Mouse (Mus musculus) midbrain, embryonic 15.5 days (tissue): ENCODE results near the gene Igf2bp3. TPM values are rescaled to one million over a fixed set of nuclear protein-coding genes. Genes with fewer than 3 reads are reported as not detected.

Experiments
- ATAC-seq: fragments of 200-750 bp; cut with Nextera tagmentation; replicated peaks from 2 replicates; pipeline ENCODE4 v1.8.0; 2017; ENCODE audit warnings: moderate TSS enrichment
- H3K27ac ChIP-seq: fragments of 300-500 bp; sonication (generic); 2 replicates; pipeline ENCODE4 v1.5.1; 2015; ENCODE audit warnings: mild to moderate bottlenecking, inconsistent platforms
- H3K27me3 ChIP-seq: fragments of 300-500 bp; sonication (generic); replicated peaks from 2 replicates; pipeline ENCODE4 v1.6.1; 2015; ENCODE audit warnings: inconsistent platforms
- H3K36me3 ChIP-seq: fragments of 300-500 bp; sonication (generic); replicated peaks from 2 replicates; pipeline ENCODE4 v1.6.1; 2015; ENCODE audit warnings: inconsistent platforms
- H3K4me1 ChIP-seq: fragments of 300-500 bp; sonication (generic); 2 replicates; pipeline ENCODE4 v1.6.1; 2015; ENCODE audit warnings: inconsistent platforms
- H3K4me2 ChIP-seq: fragments of 300-500 bp; sonication (generic); 2 replicates; pipeline ENCODE4 v1.6.1; 2015; ENCODE audit warnings: inconsistent platforms, mild to moderate bottlenecking, moderate library complexity
- H3K4me3 ChIP-seq: fragments of 300-500 bp; sonication (generic); 2 replicates; pipeline ENCODE4 v1.5.1; 2015; ENCODE audit warnings: mild to moderate bottlenecking, inconsistent platforms
- H3K9ac ChIP-seq: fragments of 300-500 bp; sonication (generic); 2 replicates; pipeline ENCODE4 v1.6.1; 2015; ENCODE audit warnings: mild to moderate bottlenecking, inconsistent platforms
- H3K9me3 ChIP-seq: fragments of 300-500 bp; sonication (generic); 2 replicates; pipeline ENCODE4 v1.6.1; 2016; ENCODE audit warnings: inconsistent platforms
- WGBS: fragments of 180-500 bp; shearing (Covaris S2); methylation state at CpG from one replicate; pipeline ENCODE4 v1.1.7; 2015; ENCODE audit warnings: mixed read lengths; 5-methylcytosine and 5-hydroxymethylcytosine counted together
- polyA plus RNA-seq: library from polyadenylated mRNA; unstranded; fragments of >200 nt; fragmentation: Nextera tagmentation; extraction: Ambion mirVana; gene quantifications from 2 replicates; pipeline ENCODE4 v1.2.1, GENCODE M21; 2015

Gene Igf2bp3
- polyA plus RNA-seq, 1 experiment from 2014 or later, result 26.9 TPM

DNA sequence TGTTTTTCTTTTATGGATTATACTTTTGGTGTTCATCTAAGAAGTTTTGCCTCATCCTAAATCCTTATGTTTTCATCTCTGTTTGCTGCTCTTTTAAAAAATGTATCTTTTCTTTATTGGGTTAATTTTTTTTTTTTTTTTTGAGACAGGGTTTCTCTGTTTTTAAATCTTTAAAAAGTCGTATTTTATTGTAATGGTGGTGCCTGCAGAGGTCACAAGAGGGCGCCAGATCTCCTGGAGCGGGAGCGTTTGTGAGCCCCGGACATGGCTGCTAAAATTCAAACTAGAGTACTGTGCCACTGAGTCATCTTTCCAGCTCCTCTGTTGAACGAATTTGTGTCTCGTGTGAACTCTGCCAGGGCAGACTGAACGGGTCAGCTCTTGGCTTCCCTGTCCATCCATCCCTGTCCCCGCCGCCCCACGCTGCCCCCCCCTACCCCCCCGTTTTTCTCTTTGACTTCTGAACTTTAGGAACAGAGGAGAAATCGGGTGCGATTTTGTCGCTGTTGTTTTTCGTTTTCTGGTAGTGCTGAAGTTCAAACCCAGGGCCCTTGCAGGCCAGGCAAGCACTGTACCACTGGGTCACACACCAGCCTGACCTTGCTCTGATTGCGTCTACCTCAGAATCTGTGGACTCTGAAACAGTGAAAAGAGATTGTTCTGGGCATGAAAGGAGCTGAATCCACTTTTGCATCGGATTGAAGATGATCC is 175.1 kb downstream of the Igf2bp3 start:
- WGBS, result 12% methylated on average over 18 of the region's 18 CpGs

GRCm38 (mm10) chr6:49037268-49037662 is 177.5 kb downstream of the Igf2bp3 start:
- Histone ChIP-seq H3K27me3 (0 out of 2 replicates have a peak, but pooled peaks cover 8% of the 10 kb centered on the region), H3K4me1 (no peaks in the 10 kb centered on the region; the same call in 1 of the 2 replicates), H3K9ac (no peak overlapping the region), H3K27ac (no peak overlapping the region), H3K36me3 (no peaks in the 10 kb centered on the region), H3K4me3 (no peak overlapping the region), H3K4me2 (no peak overlapping the region), H3K9me3 (no peaks in the 10 kb centered on the region)
- ATAC-seq, result no peak
- WGBS, result 72% methylated on average over 12 of the region's 12 CpGs

More for the DNA sequence above, 175.1 kb downstream of the Igf2bp3 start:
- Histone ChIP-seq H3K4me1 (no peaks in the 10 kb centered on the region; the same call in 1 of the 2 replicates), H3K4me2 (peak overlapping the region; percentile 43), H3K36me3 (no peaks in the 10 kb centered on the region), H3K9me3 (no peaks in the 10 kb centered on the region), H3K4me3 (peak overlapping the region; percentile 20; the same call in 1 of the 2 replicates), H3K27ac (no peak overlapping the region), H3K27me3 (0 out of 2 replicates have a peak, but pooled peaks cover 8% of the 10 kb centered on the region), H3K9ac (no peak overlapping the region)
- ATAC-seq, result peak; percentile 54; the same call in 1 of the 2 replicates

DNA sequence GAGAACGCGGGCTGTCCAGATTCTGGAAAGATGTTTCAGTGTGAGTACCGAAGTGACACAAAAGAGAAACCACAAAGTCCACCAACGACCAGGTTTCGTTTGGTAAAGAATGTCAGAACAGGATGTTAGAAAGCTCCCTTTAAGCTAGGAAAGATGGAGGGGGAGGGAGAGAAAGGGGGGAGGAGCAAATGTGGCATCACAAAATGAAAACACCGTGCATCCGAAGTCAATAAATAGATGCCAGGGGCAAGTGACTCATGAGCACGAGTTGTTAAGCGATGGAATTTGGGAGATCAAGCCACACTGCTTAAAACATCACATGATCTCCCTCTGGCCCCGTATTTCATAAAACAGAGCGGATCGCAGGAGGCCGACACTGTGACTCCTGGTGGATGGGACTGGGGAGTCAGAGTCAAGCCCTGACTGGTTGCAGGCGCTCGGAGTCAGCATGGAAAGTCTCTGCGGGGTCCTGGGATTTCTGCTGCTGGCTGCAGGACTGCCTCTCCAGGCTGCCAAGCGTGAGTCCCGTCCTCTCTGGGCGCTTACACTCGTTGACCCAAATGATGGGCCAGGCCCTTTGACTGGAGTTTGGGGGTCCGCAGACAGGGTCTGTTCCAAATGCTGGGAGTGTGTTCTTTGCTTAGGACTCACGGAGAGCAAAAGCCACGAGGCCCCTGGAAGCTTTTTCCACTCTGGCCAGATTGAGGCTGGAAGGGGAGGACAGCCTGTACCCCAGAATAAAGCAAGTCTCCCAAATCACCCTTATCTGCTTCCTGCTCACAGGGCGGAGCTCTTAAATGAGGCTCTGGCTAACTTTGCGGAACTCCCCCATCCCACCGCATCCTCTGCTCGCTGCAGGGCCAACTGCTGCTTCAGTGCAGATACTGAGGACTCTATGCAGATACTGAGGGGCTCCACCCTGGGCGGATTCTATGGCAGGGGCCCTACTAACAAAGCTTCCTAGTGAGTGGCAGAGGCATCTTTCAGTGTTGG is 178.2 kb downstream of the Igf2bp3 start, which contains the start of gene Gpnmb:
TSS of gene Gpnmb (plus strand) at position 272 of the 993 bp plus-strand sequence.
- no peak within 1 kb of the TSS for H3K9ac ChIP-seq
- H3K4me2 ChIP-seq, result no peak within 1 kb of the TSS
- H3K27ac ChIP-seq, result no peak within 1 kb of the TSS
- H3K27me3 ChIP-seq, result 0 out of 2 replicates have a peak, but pooled peaks cover 8% of the 10 kb centered on the region
- no peaks in the 10 kb centered on the region for H3K9me3 ChIP-seq
- H3K36me3 ChIP-seq, result no peaks in the 10 kb centered on the region
- no peak within 1 kb of the TSS for H3K4me3 ChIP-seq
- no peak for ATAC-seq
- no peaks in the 10 kb centered on the region; the same call in 1 of the 2 replicates for H3K4me1 ChIP-seq
- 47% methylated on average over 28 of the region's 28 CpGs for WGBS

Other genes starting within 250 kb of the Igf2bp3 start
- gene Doxl2, start 240.0 kb downstream of the Igf2bp3 start, polyA plus RNA-seq, result not detected in 2 replicates
- gene Svs1, start 228.1 kb downstream of the Igf2bp3 start, polyA plus RNA-seq, result not detected in 2 replicates
- gene Gpnmb, start 178.4 kb downstream of the Igf2bp3 start, polyA plus RNA-seq, result 0.36 and 0.74 TPM in 2 replicates
- gene Malsu1, start 141.2 kb downstream of the Igf2bp3 start, polyA plus RNA-seq, result 54.2 and 58.6 TPM in 2 replicates
- 123 and 128 TPM in 2 replicates for gene Tra2a, start 49.1 kb upstream of the Igf2bp3 start, polyA plus RNA-seq
- 8.5 and 9.6 TPM in 2 replicates for gene Ccdc126, start 104.3 kb upstream of the Igf2bp3 start, polyA plus RNA-seq
- 4.0 and 5.1 TPM in 2 replicates for gene Fam221a, start 152.8 kb upstream of the Igf2bp3 start, polyA plus RNA-seq
- gene Stk31, start 180.6 kb upstream of the Igf2bp3 start, polyA plus RNA-seq, result 0.20 TPM in 1 of 2 replicates, not detected in the other